ENCODE assay signal across 15 mouse cellular contexts in the genomic region with DNA sequence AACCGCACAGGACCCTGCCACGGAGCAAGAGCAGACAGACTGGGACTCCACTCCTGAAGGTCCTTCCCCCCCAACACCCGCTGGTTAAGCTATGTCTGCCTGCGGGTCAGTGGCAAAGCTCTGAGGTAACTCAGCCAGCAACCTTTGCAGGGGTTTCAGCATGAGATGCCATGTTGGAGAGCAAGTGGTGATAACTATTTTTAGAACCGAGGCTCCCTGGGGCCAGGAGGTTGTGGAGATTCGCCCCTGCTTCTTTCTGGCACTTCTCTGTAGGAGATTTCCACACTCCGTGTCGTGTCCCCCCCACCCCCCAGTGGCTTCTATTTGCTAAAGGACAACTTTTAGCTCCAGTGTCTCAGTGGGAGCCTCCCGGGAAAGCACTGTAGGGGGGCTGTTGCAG.
"Had no signal": no experiment of that assay in that cellular context is flagged by ENCODE, and none has a peak within 500 bp of the region (broad histone marks: within the 10 kb centered on the region; RNA-seq: fewer than 3 reads in every experiment).

No protein-coding gene starts in this region.

- DNase-seq: kidney, postnatal 25 days; lung, embryonic 14.5 days; lung, postnatal 10 days; lung, postnatal 4 days; midbrain, embryonic 14.5 days; right cerebral cortex, adult 18-20 months; right cerebral cortex, postnatal 25 days; thymus, postnatal 25 days had no signal

- H3K4me3 ChIP-seq: left cerebral cortex, adult 2 months; limb, embryonic 10.5 days; liver, embryonic 12.5 days; midbrain, embryonic 10.5 days; myocyte; neural tube, embryonic 15.5 days had no signal

- H3K36me3 ChIP-seq: limb, embryonic 10.5 days; liver, embryonic 12.5 days; midbrain, embryonic 10.5 days; neural tube, embryonic 15.5 days had no signal

- H3K27ac ChIP-seq: left cerebral cortex, adult 2 months; limb, embryonic 10.5 days; liver, embryonic 12.5 days; midbrain, embryonic 10.5 days; neural tube, embryonic 15.5 days; stomach, postnatal 0 days had no signal

- ATAC-seq: liver, embryonic 12.5 days had no signal

- H3K9me3 ChIP-seq: limb, embryonic 10.5 days; liver, embryonic 12.5 days; midbrain, embryonic 10.5 days; neural tube, embryonic 15.5 days had no signal

- H3K9ac ChIP-seq: liver, embryonic 12.5 days; lung, embryonic 14.5 days; neural tube, embryonic 15.5 days had no signal

- H3K4me1 ChIP-seq: limb, embryonic 10.5 days; liver, embryonic 12.5 days; midbrain, embryonic 10.5 days; neural tube, embryonic 15.5 days had no signal

- H3K4me2 ChIP-seq: liver, embryonic 12.5 days; lung, embryonic 14.5 days; neural tube, embryonic 15.5 days had no signal

- H3K27me3 ChIP-seq: liver, embryonic 12.5 days; neural tube, embryonic 15.5 days had no signal
